Mouse (Mus musculus) cortical plate, adult 2 months (tissue): ENCODE results near the gene Fancf.

Experiments
- CTCF ChIP-seq: fragments of 200-500 bp; IDR thresholded peaks from 2 replicates; pipeline ENCODE4 v1.5.1; 2011; ENCODE audit warnings: mild to moderate bottlenecking, control low read depth, low read length; ENCODE audit not compliant: insufficient read depth; ENCODE audit errors: extremely low read depth
- POLR2A ChIP-seq: fragments of 200-500 bp; IDR thresholded peaks from 2 replicates; pipeline ENCODE4 v1.6.1; 2011; ENCODE audit warnings: mild to moderate bottlenecking, low read length, control low read depth; ENCODE audit not compliant: insufficient read depth; ENCODE audit errors: extremely low read depth

DNA sequence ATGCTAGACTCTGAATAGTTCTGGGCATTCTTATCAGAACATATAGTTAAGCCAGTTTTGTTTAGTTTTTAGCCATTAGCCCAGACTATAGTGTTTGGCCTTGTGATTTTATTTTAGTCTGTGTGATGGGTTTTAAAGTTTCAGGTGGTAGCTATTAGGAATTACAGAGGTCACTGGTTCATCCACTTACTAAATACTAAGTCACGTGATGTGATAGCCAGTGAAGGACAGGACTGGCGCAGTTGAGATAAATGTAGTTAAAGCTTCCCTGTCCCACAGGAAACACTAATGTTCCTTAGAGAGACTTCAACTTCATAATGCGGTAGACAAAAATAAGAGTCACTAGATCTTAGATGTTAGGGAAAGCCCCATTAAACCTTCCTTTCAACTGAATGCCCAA, 775 bp upstream of the Fancf start:
- TF ChIP-seq POLR2A (no peak), CTCF (no peak)
